Mouse (Mus musculus) heart, adult 9 months (tissue): ENCODE measurements around the gene Cpd.

Experiments
- DNase-seq, 2 experiments: peaks; one replicate each; pipeline ENCODE4 v3.0.0; 2022; ENCODE audit warnings: low spot score in 2 of 2

Gene Cpd

DNA sequence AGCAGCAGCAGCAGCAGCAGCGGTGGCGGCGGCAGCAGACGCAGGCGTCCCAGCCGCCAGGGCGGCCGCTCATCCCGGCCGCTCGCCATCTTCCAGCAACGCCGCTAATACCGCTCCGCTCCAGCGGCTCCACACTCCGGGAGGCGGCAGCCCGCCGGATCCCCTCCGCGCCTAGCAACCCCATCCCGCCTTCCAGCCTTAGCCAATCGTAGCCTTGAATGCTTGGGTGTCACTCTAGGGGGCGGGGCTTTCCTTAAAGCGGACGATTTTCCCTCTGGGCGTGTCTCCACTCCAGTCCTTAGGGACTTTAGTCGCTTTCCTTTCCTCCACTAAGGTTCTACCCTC lies at the start of gene Cpd:
Cpd (minus strand) TSS at position 141 of the 345 bp plus-strand sequence.
- DNase-seq = peak; percentile 98

DNA sequence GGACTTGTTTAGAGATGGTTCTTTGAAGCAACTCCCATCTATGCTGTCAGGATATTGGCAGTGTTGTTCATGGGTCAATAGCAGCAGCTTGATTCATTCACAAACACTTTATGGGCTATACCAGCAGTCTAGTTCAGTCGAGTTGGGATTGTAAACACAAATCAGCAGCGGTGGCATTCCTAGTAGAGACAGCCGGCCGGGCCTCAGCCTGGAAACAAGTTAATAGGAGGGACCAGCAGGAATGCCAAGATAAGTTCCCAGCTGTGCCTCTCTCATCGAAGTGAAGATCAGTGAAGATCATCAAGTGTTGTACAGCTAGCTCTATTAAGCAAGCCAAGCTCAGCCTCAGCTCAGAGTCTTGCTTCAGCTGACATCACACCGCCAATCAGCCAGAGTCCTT lies 49.5 kb upstream of the Cpd start:
- DNase-seq = no peak

DNA sequence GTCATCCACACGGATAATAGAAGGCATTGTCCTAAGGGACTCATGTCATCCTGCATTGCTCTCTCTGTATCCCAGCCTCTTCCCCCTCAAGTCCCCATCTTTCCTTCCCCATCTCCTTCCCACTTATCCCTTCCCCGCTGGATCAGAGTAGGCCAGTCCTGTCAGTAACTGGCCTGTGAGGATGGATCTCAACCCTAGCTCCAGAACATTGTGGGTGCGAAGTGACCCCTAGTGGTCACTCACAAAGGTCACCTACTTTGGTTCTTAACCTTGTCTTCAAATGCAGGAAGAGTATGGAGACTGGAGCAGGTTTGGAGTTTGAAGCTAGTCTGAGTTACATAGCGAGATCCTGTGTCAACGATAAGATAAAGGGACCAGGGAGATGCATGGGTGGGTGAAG lies 47.4 kb upstream of the Cpd start:
- DNase-seq = peak; percentile 57 to 72

DNA sequence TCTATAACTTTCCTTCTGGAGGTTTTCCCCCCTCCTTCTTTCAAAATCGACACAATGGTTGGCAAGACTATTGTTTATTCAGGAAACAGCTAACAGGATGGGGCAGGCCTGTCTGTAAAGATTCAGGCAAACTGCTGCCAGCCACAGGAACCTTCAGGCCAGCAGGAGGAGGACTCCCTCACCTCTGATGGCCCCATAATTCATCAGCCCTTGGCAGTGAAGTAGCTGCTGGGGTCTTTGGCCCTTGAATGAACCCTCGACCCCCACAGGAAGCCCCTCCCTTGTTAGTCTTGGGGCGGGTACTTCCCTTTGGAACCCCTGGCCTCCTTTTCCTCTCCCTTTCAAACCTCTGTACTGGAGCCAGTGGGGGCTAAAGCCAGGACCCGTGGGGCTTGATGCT lies 46.8 kb upstream of the Cpd start:
- peak; percentile 76 to 84 for DNase-seq

DNA sequence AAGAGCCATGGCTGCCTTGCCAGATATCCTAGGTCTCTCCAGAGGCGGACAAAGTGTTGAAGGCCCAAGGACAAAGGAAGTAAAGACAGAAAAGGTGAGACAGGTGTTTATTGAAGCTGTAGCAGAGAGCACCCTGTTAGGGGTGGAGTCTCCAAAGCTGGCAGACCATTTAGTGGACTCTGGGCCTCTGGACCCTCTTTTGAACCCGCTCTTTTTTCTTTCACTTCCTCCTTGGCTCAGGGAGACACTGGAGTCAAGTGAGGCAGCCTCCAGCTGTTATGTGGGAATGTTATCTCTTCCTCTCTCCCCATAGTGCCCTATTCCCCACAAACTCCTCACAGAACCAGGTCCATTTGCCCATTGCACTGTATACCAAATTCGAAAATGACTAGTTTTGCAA lies 46.2 kb upstream of the Cpd start:
- DNase-seq = peak in 1 of 2 experiments; percentile 10

DNA sequence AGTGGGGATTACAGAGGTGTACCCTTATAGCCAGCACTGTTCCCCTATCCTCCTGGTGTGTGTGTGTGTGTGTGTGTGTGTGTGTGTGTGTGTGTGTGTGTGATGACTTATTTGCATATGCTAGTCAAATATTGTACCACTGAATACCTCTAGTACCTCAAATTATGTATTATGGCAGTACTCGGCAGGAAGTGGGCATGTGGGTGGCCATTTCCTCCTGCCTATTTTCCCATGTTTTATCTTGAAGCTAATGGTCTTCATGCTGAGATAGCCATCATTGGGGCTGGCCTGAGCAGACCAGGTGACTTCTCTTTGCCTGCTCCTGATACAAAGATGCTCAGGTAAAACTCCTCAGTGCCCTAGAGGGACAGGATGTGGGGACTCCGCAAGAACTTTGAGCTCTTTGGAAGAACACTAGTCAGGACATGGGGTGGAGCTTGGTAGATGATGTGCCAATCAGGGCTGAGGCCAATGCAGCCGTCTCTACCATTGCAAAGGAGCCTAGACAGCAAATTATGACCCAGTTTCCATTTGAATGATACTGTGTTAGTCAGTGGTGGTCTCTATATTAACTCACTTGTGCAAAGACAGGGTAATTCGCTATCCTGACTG lies 45.0 kb upstream of the Cpd start:
- DNase-seq = no peak

DNA sequence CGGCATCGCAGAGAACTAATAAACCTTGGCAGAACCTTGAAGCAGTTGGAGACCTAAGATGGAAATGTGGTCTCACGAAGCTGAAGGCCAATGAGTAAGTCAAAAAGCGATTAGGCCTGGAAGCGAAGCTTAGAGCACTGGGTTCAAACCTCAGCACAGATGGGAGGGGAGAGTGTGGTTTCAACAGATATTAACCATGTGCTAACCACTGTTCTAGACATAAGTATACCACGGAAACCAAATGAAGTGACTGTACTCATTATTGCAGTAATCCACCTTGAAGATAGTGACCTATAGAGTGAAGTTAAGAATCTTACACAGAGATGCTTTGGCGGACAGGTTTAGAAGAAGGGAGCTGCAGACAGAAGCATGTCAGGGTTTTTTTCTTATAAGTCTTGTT lies 44.4 kb upstream of the Cpd start:
- DNase-seq = no peak

DNA sequence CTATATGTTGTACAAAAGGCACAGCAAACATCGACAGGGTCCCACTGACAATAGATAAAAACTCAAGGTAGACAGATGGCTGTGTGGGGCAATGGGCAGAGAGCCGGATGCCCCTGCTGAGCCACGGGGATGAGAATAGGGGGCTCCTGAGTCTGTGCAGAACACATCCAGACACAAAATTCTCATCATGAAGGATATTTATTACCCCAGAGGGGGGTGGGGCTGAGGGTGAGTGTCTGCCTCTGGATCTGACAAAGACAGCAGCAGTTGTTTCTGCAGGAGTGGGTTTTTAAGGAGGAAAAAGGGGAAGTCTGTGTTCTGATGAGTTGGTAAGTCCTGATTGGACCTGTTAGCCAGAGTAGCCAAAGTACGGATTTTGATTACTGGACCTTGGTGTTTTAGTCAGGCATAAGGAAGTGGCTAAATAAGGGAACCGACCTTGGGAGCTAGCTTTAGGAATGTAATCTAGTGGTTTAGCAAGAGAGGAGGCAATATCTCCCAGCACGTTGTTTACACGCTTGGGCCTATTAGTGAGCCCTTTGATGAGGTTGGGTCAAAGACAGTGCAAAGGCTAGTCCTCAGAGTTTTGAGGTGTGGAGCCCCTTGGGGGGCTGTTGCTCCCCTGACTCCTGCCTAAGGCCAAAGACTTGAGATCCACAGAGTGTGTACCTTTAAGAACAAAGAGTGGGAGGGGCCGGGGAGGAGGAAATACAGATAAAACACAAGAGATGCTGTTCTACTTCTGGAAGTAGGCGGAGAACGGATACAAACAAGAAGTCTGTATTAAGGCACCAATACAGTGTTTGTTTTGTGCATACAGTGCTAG lies 42.7 kb upstream of the Cpd start:
- DNase-seq = peak; percentile 54 to 60

DNA sequence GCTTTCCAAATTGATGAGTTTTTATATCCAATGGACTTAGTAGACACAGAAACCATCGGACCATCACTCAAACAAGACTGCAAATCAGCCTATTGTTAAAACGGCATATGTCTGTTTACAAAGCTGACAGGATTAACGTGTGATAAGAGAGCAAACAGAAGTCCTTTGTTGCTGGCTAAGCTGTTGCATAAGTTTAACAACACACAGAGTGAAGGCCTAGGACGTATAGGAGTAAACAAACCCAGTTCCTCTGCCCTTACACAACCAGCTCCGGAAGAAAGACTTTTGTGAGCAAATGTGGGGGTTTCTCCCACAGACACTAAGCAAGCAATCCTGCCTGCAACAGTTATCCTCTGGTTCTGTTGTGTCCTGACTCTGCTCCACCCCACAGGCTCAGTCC lies 37.6 kb upstream of the Cpd start:
- DNase-seq = no peak

DNA sequence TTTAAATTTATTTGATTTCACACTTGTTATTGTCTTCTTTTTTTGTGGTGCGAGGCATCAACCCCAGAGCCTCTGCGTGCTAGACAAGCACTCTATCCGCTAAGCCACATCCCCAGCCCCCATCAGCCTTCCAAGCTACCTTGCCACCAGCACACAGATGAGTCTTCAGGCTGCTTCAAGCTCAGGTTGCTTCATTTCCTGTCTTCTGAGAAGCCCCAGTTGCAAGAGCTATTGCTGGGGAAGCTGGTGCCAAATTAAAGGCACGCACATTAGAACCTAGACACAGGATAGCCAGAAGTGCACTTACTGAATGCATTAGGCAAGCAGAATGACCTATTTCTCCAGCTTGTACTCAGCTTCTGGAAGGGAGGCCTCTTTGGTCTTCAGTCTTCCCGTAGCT lies 33.0 kb upstream of the Cpd start:
- no peak for DNase-seq

DNA sequence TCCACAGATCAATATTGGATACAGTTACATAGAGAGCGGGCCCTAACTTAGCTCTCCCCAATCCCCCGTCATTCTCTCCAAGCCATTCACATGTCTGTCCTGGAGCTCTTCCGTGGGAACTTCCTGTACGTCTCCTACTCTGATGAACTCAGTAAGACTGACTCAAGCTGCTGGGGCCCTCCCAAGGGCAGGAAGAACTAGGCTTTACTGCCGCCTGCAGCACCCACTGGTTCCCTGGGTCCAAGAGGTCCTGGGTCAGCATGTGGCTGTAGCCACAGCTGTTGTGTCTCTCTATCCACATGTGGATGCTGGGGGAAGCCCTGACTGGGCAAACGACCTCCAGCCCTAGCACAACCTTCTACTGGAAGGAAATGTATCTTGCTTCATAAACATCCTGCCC lies 27.9 kb upstream of the Cpd start:
- DNase-seq = no peak

DNA sequence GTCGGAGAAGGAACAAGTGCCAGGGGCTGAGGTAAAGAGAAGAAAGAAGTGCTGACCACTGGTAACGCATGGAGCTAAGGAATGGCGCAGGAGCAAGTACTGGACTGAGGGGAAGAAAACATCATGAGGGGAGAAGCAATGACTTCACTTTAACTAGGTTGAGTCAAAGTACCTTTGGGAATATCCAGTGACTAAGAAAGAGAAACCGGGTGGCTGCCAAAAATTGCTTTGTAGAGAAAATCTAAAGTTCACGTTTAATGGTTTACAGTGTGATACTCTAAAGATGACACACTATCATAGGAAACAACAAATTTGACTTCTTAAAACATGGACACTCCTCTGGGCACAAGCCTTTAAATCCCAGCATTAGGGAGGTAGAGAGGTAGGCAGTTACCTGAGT lies 27.0 kb upstream of the Cpd start:
- no peak for DNase-seq

DNA sequence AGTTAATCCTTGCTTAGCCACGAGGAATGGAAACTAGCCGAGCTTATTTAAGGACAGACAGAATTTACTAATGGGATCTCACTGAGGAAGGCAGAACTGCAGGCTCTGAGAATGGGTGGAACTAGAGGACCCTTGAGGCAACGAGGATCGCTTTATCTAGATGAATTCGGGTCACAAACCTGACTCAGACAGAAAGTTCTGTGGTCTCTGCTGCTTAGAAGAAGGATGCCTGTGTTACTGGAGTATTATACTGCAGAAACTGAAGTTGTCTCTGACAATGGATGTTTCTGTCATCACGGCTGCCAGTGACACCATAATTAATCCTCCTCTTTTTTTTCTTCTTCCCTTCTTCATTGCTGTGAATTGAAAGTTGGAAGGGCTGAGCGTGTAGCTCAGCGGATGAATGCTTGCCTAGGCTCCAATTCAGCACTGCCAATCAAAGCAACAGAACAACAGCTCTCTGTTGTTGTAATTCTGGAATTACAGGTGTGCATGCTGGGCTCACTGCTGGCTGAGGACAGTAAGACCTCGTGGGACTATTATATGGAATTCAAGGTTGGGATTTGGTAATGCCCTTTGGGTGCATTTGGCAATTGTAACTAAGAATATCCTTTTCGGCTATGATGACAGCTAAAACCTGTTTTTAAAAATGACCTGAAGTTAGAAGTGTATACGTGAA lies 25.9 kb upstream of the Cpd start:
- no peak for DNase-seq

DNA sequence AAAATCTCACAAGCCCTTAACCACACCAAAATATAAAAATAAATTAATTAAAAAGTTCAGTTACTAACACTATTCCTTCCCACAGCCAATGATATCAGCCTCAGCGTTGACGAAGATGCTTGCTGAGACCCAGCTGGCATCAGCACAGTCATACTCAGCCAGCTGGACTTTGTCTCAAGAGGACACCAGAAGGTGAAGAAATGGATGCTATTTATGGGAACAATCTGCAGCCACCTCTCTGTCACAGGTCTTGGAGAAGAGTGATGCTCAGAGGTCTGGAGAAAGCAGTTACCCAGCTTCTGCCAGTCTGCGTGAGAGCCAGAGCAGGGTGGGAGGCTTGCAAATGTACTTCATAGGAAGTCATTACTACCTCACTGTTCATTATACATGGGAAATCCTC lies 14.4 kb upstream of the Cpd start:
- no peak for DNase-seq

DNA sequence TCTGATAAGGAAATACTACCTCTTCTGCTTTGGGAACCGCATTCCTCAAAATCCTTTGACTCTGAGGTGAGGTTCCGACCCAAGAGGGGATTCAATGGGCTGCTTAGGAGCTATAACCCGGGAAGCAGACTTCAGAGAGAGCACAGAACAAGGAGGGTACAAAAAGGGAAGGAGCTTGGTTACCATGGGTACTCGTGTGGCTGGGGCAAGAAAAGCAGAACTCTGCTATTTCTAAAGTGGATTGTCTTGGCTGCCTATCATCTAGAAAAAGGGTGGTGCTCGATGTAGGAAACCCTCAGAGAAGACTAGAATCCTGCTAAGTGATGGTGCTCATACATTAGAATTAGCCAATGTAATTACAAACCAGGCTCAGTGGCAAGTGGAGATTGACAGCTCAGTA lies 12.4 kb upstream of the Cpd start:
- DNase-seq = no peak

DNA sequence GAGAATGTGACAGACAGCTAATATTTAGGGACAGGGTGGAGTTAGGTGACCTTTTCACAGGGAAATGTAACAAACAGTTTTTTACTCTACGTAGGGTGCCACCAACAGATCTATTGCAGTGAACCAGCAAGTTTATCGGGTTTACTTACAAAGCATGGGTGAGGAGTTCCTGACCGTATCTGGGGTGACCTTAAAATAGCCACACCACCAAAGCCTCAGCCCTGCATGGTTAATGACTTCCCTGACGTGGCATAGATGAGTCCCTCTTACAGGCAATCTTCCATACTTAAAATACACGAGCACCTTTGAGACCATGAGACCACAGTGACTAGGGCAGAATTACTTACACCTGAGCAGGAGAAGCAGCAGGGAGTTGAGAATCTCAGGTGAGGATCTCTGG lies 12.0 kb upstream of the Cpd start:
- DNase-seq = no peak

DNA sequence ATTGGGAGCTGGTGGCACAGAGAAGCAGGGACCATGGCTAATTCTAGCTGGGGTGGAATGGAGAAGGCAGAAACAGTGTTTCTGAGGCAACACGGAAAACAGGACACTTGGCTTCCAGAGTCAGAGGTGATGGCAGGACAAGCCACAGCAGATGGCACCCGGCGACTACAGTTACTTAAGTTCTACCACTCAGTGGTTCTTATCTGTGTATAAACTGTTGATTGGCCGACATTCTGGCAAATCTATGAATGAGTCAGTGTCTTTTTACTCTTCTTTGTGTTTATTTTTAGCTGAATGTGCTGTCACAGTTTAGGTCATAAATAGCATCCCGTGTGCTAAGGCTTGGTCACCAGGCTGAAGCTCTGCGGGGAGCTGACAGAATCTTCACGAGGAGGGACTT lies 10.3 kb upstream of the Cpd start:
- DNase-seq = peak; percentile 36 to 37

DNA sequence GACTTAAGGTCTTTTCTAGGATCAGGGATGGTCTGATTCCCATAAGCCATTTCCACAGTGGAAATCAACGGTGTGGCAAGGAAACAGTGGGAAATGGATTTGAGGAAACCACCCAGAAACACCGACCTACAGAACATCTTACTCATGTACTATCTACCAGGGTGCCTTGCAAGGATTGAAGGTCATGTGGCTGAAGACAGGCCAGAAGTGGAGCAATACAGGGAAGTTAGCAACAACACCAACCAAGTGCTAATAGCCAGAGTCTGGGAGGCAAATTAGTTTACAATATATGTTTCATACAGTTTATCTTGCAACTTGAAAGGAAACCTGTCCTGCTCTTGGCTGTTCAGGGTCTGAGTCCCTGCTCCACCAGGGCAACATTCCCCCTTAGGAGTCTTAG lies 9.8 kb upstream of the Cpd start:
- DNase-seq = no peak

DNA sequence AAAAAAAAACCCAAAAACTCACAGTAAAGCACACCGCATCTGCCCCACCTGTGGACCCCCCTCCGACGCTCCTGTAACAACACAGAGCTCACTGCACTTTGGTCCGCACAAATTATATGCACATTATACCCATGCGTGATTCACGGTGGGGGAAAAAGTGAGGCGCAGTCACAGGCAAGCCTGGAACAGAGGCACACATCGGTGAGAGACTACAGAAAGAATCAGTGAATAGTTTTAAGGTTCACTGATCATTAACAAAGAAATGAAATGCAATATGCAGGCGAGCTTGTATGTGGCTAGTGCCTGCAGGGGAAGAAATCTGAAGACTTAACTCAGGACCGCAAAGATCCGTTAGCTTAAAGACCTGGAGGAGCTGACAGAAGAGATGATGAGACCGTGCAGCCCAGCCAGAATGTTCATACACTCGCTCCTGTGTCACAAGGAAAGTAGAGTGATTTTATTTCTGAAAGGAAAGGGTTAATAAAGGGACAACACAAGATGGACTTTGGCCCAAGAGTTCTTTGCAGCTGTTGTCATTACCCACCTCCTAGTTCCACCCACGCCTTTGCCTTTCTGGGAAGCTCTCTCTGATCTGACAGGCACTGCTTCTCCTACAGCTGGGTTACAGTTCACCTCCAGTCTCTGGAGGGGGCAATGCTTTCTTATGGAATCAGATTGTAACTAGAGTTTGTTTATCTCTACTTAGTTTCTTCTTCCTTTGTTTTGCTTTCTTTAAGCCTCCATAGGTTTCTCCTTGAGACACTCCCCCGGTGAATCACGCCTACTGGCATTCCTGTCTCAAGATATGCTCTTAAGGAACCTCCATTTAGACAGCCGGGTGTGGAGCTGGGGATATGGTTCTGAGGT lies 7.9 kb upstream of the Cpd start:
- DNase-seq = no peak

DNA sequence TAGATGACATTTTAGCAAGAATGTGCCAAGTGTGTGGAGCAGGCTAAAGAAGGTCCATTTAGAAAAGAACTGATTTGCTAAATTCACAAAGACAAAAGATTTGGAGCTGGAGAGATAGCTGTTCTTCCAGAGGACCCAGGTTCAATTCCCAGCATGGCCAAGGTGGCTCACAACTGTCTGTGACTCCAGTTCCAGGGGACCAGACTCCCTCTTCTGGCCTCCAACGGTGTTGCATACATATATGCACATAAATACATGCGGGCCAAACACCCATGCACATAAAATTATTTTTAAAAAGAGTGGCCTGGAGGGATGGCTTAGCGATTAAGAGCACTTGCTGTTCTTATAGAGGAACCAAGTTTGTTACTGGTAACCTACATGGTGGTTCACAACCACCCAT lies 4.7 kb upstream of the Cpd start:
- no peak for DNase-seq

DNA sequence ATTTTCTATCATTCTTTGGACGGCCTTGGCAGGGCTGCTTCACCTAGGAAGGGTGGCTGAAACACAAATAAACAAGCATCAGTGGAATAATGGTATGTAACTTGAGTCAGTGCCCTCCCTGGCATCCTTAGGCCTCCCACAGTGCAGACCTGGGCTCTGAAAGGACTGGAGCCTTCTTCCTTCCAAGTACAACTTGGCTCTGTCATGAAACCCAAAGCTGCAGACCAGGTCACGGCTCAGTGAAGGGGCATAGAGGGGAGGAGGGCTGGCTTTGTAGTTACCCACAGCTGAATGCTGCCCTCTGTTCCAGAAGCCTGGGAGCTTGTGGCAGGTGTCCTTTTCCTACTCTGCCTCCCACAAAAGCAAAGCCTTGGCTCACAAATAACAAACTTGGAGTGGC lies 2.8 kb upstream of the Cpd start:
- no peak for DNase-seq

DNA sequence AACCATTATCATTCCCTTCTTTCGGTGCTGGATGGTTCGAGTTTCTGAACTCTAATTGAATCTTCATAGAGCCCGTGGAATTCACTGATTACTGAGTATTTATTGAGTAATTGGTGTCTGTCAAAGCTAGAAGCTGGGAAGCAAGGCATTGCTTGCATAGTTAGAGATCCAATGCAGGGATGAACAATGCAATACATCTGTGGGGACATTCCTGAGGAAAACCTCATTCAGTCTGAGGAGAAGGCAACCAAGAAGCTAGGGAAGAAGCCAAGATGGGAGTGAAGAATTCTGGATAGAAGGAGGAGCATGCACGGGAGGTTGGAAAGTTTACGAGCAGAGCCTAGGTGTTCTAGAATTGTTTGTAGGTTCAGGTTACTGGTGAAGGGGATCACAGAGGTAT lies 1.3 kb upstream of the Cpd start:
- DNase-seq = no peak
